Mouse (Mus musculus) forebrain, embryonic 12.5 days (tissue): Measurements from ENCODE around the gene Itga3. TPM values are rescaled to one million over a fixed set of nuclear protein-coding genes. Genes with fewer than 3 reads are reported as not detected.
"Not testable (repeated sequence)": the region's sequence is repeated elsewhere in the genome, so short reads cannot be mapped to it uniquely, and the experiment has no call there.

Experiments used
- ATAC-seq: fragments of 200-750 bp; cut with Nextera tagmentation; 2 replicates; pipeline ENCODE4 v1.8.0; 2017; ENCODE audit warnings: moderate TSS enrichment; ENCODE audit not compliant: low FRiP score
- H3K27ac ChIP-seq: fragments of 300-500 bp; sonication (generic); 2 replicates; pipeline ENCODE4 v1.5.1; 2016; ENCODE audit warnings: mild to moderate bottlenecking
- H3K27me3 ChIP-seq: fragments of 300-500 bp; sonication (generic); 2 replicates; pipeline ENCODE4 v1.6.1; 2016; ENCODE audit warnings: mild to moderate bottlenecking
- H3K36me3 ChIP-seq: fragments of 300-500 bp; sonication (generic); replicated peaks from 2 replicates; pipeline ENCODE4 v1.6.1; 2016; ENCODE audit warnings: mild to moderate bottlenecking
- H3K4me1 ChIP-seq: fragments of 300-500 bp; sonication (generic); 2 replicates; pipeline ENCODE4 v1.6.1; 2016
- H3K4me2 ChIP-seq: fragments of 300-500 bp; sonication (generic); 2 replicates; pipeline ENCODE4 v1.6.1; 2016; ENCODE audit warnings: mild to moderate bottlenecking, moderate library complexity
- H3K4me3 ChIP-seq: fragments of 300-500 bp; sonication (generic); replicated peaks from 2 replicates; pipeline ENCODE4 v1.5.1; 2016; ENCODE audit warnings: mild to moderate bottlenecking
- H3K9ac ChIP-seq: fragments of 300-500 bp; sonication (generic); 2 replicates; pipeline ENCODE4 v1.6.1; 2016; ENCODE audit warnings: mild to moderate bottlenecking
- H3K9me3 ChIP-seq: fragments of 300-500 bp; sonication (generic); 2 replicates; pipeline ENCODE4 v1.6.1; 2016
- WGBS: fragments of 180-500 bp; shearing (Covaris S2); methylation state at CpG from one replicate; pipeline ENCODE4 v1.1.7; 2016; 5-methylcytosine and 5-hydroxymethylcytosine counted together
- polyA plus RNA-seq: library from polyadenylated mRNA; unstranded; fragments of >200 nt; fragmentation: Nextera tagmentation; extraction: Ambion mirVana; gene quantifications from 2 replicates; pipeline ENCODE4 v1.2.1, GENCODE M21; 2016

Gene Itga3
- polyA plus RNA-seq, 1 experiment from 2014 or later, result 3.8 TPM

DNA sequence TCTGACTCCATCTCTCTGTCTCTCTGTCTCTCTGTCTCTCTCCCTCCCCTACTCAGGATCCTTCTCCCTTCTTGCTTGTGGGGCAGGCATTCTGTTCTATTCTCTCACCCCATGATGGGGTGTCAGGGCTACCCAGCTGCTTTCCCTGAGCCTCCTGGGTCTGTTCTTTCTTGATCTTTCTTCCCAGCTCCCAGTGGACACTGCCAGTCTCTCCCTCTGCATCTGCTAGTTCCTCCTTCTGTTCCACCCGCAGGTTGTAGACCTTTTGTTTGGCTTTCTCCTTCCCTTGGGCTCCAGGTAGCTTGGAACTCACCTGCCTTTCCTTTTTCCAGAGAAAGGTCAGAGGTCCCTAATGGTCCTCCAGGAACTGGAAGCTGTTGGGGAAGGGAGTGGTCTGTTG, 65.2 kb downstream of the Itga3 start:
- peak overlapping the region; percentile 51 for H3K27ac ChIP-seq
- peaks cover 28% of the 10 kb centered on the region for H3K36me3 ChIP-seq
- ATAC-seq, result no peak
- no peaks in the 10 kb centered on the region for H3K9me3 ChIP-seq
- 47% methylated on average over 1 of the region's 1 CpGs for WGBS
- H3K4me2 ChIP-seq, result peak overlapping the region; percentile 68
- peaks cover 75% of the 10 kb centered on the region for H3K4me1 ChIP-seq
- H3K27me3 ChIP-seq, result no peaks in the 10 kb centered on the region
- H3K9ac ChIP-seq, result peak overlapping the region; percentile 99
- H3K4me3 ChIP-seq, result peak overlapping the region; percentile 82

GRCm38 (mm10) chr11:95010841-95011403, 65.7 kb downstream of the Itga3 start:
- peak overlapping the region; percentile 68 for H3K4me2 ChIP-seq
- H3K9me3 ChIP-seq, H3K27me3 ChIP-seq, ATAC-seq: not testable (repeated sequence)
- H3K36me3 ChIP-seq, result peaks cover 24% of the 10 kb centered on the region
- peak overlapping the region; percentile 98; the same call in 1 of the 2 replicates for H3K27ac ChIP-seq
- peak overlapping the region; percentile 82 for H3K4me3 ChIP-seq
- peaks cover 78% of the 10 kb centered on the region for H3K4me1 ChIP-seq
- WGBS, result 12% methylated on average over 3 of the region's 4 CpGs
- H3K9ac ChIP-seq, result peak overlapping the region; percentile 99

- Histone ChIP-seq H3K27me3 (no peaks in the 10 kb centered on the region), H3K9ac (peak overlapping the region; percentile 99), H3K36me3 (peaks cover 24% of the 10 kb centered on the region), H3K27ac (peak overlapping the region; percentile 98), H3K4me3 (peak overlapping the region; percentile 82), H3K4me1 (peaks cover 81% of the 10 kb centered on the region), H3K4me2 (peak overlapping the region; percentile 68), H3K9me3 (no peaks in the 10 kb centered on the region)
- WGBS, result under 1% methylated on average over 34 of the region's 40 CpGs
- peak; percentile 54 for ATAC-seq
These were observed 66.4 kb downstream of the Itga3 start for GRCm38 (mm10) chr11:95010141-95010739.

- Histone ChIP-seq H3K27ac (peak within 1 kb of the TSS; percentile 98), H3K4me2 (peak within 1 kb of the TSS; percentile 68), H3K36me3 (peaks cover 24% of the 10 kb centered on the region), H3K9ac (peak within 1 kb of the TSS; percentile 99), H3K4me1 (peaks cover 75% of the 10 kb centered on the region), H3K27me3 (no peaks in the 10 kb centered on the region), H3K4me3 (peak within 1 kb of the TSS; percentile 82), H3K9me3 (no peaks in the 10 kb centered on the region)
- ATAC-seq, result peak; percentile 77
- 2% methylated on average over 32 of the region's 32 CpGs for WGBS
These were observed 67.0 kb downstream of the Itga3 start, which contains the start of gene Samd14 for GRCm38 (mm10) chr11:95009629-95010014. Gene Samd14, plus strand, starts transcription at chr11:95009879.

DNA sequence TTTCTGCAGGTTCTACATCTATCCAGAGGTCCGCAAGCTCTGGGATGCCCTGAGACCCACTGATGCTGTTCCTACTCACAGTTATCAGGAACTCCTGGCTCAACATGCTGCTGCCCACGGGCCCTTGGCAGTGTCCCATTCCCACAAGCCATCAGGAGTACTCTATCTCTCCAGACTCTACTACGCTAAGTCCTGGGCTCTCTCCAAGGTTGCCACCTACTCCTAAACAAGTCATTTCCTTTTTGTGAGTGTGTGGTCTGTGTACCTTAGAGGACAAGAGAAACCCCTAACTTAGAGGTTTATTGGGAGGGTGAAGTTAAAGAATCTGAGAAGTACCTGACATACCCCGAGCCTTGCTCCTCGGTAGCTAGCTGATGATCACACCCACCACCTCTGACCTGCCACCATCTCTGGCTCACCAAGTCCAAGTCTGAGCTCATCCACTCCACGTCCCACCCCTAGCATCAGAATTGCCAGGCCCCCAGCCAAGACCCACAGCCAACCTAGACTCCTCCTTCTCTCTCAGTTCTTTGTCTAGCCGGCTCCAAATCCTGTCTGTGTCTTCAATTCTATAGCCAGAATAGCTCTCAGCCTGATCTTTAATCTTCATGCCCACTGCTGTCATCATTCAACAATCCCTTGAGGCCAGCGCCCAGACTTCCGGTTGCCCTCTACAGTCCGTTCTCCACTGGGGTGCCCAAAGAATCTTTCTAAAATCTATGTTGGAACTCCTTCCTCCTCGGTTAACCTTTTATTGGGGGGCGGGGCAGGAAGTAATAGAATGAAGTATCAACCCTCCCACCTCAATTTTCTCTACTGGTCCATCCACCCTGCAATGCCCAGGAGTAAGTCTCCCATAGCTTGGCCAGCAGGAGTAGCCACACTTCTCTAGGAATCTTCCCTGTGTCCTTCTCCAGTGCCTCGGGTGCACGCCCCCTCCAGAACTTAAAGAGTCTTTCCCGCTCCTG, 67.7 kb downstream of the Itga3 start:
- Histone ChIP-seq H3K4me2 (peak overlapping the region; percentile 68), H3K27ac (peak overlapping the region; percentile 98), H3K36me3 (peaks cover 24% of the 10 kb centered on the region), H3K4me1 (peaks cover 69% of the 10 kb centered on the region), H3K27me3 (no peaks in the 10 kb centered on the region), H3K9me3 (no peaks in the 10 kb centered on the region), H3K9ac (peak overlapping the region; percentile 99), H3K4me3 (peak overlapping the region; percentile 82)
- ATAC-seq, result peak; percentile 0; the same call in 1 of the 2 replicates
- WGBS, result 34% methylated on average over 15 of the region's 15 CpGs

GRCm38 (mm10) chr11:95007418-95007817, 69.2 kb downstream of the Itga3 start:
- H3K27me3 ChIP-seq, result no peaks in the 10 kb centered on the region
- peaks cover 36% of the 10 kb centered on the region for H3K36me3 ChIP-seq
- no peak overlapping the region; the same call in 1 of the 2 replicates for H3K4me2 ChIP-seq
- no peak overlapping the region for H3K9ac ChIP-seq
- peak overlapping the region; percentile 27; the same call in 1 of the 2 replicates for H3K27ac ChIP-seq
- no peak overlapping the region for H3K4me3 ChIP-seq
- no peak for ATAC-seq
- no peaks in the 10 kb centered on the region for H3K9me3 ChIP-seq
- peaks cover 57% of the 10 kb centered on the region for H3K4me1 ChIP-seq
- WGBS, result 85% methylated on average over 3 of the region's 3 CpGs

DNA sequence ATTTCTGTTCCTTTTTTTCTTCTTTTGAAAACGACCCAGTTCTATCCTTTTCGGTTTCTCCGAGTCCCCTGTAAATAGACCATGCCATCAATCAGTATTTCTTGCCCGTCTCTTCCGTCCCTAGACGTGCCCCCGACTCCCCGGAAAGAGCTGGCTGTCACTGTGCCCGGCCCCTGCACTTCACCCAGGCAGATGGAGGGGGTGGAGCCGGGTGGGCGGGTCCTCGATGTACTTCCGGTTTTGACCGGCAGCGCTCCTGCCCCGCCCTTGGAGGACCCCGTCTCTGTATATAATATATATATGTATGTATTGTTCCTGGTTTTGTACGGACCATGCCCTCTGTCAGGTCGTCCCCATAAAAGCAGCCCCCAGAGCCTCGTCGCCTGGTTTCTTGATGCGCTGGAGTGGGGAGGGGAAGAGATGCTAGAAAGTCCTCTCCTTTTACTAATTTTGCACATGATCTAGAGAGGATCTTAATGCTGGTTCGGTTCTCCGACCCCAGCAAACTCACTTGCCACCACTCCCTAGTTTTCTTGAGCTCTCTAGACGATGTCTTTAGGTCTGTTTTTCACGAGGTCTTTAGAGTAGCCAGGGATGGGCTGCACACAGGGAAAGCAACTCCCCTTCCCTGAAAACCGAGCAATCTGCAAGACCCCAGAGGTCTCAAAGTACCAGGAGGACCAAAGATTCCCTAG, 69.9 kb downstream of the Itga3 start:
- H3K4me3 ChIP-seq, result peak overlapping the region; percentile 41
- no peaks in the 10 kb centered on the region for H3K27me3 ChIP-seq
- H3K9me3 ChIP-seq, result no peaks in the 10 kb centered on the region
- WGBS, result 1% methylated on average over 27 of the region's 27 CpGs
- peak; percentile 57 for ATAC-seq
- peaks cover 50% of the 10 kb centered on the region for H3K4me1 ChIP-seq
- H3K36me3 ChIP-seq, result peaks cover 43% of the 10 kb centered on the region
- H3K9ac ChIP-seq, result peak overlapping the region; percentile 65
- H3K4me2 ChIP-seq, result peak overlapping the region; percentile 71
- H3K27ac ChIP-seq, result peak overlapping the region; percentile 80

DNA sequence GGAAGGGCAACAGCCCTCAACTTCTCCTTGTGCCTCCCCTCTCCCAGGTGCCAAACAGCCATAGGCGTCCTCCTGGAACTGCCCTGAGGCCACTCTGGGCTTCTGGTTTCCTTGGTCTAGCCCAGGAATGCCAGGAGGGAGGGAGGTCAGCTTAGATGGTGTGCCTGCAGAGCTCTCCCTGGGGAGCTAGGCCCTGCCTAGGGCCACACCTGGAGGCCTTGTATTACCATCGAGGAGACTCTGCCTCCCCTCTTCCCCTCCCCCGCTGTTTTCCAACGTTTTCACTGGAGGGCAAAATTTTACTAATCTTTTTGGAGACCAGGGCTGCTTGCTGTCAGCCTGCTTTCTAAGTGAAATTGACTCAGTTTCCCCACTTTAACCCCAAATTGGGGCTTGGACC, 70.6 kb downstream of the Itga3 start:
- peaks cover 48% of the 10 kb centered on the region for H3K4me1 ChIP-seq
- 0 out of 2 replicates have a peak overlapping the region, but pooled peaks have one; percentile 41 for H3K4me3 ChIP-seq
- H3K36me3 ChIP-seq, result peaks cover 47% of the 10 kb centered on the region
- 29% methylated on average over 4 of the region's 4 CpGs for WGBS
- H3K4me2 ChIP-seq, result peak overlapping the region; percentile 71
- H3K27ac ChIP-seq, result peak overlapping the region; percentile 80
- no peaks in the 10 kb centered on the region for H3K9me3 ChIP-seq
- H3K27me3 ChIP-seq, result no peaks in the 10 kb centered on the region
- no peak for ATAC-seq
- H3K9ac ChIP-seq, result peak overlapping the region; percentile 65; the same call in 1 of the 2 replicates

DNA sequence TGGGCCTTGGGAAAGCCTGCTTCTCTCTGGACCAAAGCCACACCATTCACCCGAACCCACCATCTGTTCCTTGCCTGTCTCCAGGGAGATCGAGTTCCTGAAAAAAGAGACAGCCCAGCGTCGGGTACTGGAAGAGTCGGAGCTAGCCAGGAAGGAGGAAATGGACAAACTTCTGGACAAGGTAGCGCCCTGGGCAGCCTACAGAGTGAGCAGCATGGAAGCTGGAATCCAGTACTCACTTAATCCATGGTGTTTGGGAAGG, 71.7 kb downstream of the Itga3 start:
- no peaks in the 10 kb centered on the region for H3K27me3 ChIP-seq
- H3K27ac ChIP-seq, result 0 out of 2 replicates have a peak overlapping the region, but pooled peaks have one; percentile 80
- 72% methylated on average over 6 of the region's 6 CpGs for WGBS
- no peaks in the 10 kb centered on the region for H3K9me3 ChIP-seq
- H3K4me2 ChIP-seq, result no peak overlapping the region
- peaks cover 56% of the 10 kb centered on the region for H3K4me1 ChIP-seq
- peaks cover 58% of the 10 kb centered on the region for H3K36me3 ChIP-seq
- no peak overlapping the region for H3K9ac ChIP-seq
- no peak for ATAC-seq
- H3K4me3 ChIP-seq, result no peak overlapping the region

DNA sequence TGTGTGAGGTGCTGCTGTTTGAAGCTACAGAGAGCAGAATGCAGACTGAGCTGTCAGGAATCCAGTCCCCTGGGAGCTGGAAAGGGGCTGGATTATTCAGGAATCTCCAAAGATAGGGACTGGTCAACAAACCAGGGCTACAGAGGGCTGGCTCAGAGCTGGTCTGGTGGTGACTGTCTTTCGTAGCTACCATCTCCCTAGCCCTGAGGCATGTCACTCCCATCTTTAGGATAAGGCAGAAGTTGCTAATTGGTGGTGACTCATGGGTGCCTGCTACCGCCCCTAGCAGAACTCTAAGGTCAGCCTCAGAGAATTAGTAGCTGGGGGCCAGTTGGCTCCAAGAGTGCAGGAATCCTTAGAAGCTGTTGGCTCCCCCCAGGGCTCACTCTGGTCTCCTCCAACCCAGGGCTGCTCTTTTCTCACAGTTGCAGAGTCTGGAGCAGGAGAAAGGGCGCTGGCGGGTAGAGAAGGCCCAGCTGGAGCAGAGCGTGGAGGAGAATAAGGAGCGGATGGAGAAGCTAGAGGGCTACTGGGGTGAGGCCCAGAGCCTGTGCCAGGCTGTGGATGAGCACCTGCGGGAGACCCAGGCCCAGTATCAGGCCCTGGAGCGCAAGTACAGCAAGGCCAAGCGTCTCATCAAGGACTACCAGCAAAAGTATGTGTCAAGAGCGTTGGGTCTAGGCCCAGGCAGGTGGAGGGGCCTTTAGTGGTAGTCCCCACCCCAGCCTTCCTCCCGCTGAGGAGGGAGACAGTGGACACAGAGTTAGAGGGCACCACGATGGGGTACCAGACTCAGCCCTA, 72.3 kb downstream of the Itga3 start:
- Histone ChIP-seq H3K4me2 (no peak overlapping the region), H3K36me3 (peaks cover 64% of the 10 kb centered on the region), H3K4me1 (peaks cover 53% of the 10 kb centered on the region), H3K9me3 (no peaks in the 10 kb centered on the region), H3K27ac (0 out of 2 replicates have a peak overlapping the region, but pooled peaks have one; percentile 5), H3K4me3 (no peak overlapping the region), H3K9ac (no peak overlapping the region; the same call in 1 of the 2 replicates), H3K27me3 (no peaks in the 10 kb centered on the region)
- WGBS, result 89% methylated on average over 12 of the region's 12 CpGs
- ATAC-seq, result no peak

- H3K27ac ChIP-seq, result no peak overlapping the region
- no peaks in the 10 kb centered on the region for H3K9me3 ChIP-seq
- H3K9ac ChIP-seq, result no peak overlapping the region; the same call in 1 of the 2 replicates
- no peak overlapping the region for H3K4me3 ChIP-seq
- ATAC-seq, result no peak
- WGBS, result 92% methylated on average over 8 of the region's 8 CpGs
- peaks cover 41% of the 10 kb centered on the region for H3K4me1 ChIP-seq
- peaks cover 80% of the 10 kb centered on the region for H3K36me3 ChIP-seq
- no peak overlapping the region for H3K4me2 ChIP-seq
- no peaks in the 10 kb centered on the region for H3K27me3 ChIP-seq
These were observed 73.9 kb downstream of the Itga3 start for GRCm38 (mm10) chr11:95002705-95003104.
